Mouse (Mus musculus) spleen, postnatal 14 days (tissue): ENCODE measurements around the gene Gemin8.

ENCODE experiments used
- DNase-seq, 2 experiments: peaks; one replicate each; pipeline ENCODE4 v3.0.0; 2021 to 2022; ENCODE audit warnings: low spot score in 2 of 2

Gemin8 gene

DNA sequence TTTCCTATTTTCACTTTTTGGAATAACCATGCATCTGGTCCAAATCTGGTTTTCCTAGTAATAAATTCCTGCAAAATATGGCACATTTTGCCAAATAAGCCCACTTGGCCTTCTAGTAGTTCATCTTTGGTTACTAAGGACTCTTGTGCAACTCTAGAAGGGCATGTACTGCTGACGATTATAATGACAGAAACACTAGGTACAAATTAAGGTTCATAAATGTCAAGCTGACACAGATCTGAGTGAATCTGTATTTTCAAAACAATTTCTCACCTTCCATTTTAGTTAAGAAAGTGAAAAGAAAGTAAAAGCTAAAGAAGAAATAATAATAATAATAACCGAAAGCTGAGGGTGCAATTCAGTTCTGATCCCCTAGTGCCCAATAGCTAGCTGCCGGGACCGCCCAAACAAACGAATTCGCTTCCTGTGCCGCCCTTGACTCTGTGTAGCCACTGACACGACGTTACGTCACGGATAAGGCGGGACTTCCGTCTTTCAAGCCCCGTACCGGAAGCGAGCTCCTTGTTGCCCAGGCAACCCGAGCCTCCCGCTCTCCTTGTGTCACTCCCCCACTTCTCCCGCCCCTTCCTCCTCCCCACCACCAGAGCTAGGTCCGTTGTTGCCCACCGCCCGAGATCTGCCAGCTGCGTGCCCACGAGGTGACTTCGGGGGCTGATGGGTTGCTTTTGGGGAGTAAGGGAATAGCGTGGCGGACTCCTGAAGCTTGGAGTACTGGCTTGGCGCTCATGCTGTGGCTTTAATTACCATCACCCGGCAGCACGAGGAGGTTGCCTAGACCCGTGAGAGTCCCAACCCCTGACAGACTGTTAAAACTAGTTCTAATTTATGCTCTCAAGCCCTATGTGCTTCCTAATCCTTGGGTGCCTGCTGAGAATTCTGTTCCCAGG is at the start of gene Gemin8:
Gemin8 (plus strand) TSS at position 563 of the 908 bp plus-strand sequence.
- DNase-seq = peak; percentile 79 to 88

DNA sequence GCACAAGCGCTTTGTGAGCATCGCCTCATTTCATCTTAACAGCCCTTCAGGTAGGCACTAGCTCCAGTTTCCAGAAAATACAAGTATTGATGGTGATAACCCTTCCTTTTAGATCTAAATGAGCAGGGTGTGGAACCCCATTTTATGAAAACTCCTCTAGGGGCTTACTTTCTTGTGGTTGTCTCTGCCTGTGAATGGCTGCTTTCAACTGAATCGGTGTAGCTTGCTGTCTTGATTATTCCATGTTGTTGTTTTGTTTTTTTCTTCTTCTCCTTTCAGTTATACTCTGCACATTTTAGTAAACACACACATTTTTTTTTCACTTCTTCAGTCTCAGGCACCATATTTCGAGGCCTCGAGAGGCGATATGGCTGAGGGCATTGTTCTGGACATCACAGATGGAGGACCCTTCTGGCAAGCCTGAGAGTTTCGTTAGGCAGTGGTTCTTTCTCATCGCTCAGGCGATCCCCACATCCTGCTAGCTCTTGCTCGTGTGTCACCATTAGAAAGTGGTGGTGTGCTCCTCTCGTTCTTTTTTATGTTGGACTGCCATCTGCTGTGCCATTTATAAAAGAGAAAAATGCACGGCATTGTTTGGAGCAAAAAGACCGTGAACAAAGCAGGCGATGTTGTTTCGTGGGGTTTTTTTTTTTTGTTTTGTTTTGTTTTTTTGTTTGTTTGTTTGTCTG is 23.0 kb upstream of the Gemin8 start:
- DNase-seq = no peak

DNA sequence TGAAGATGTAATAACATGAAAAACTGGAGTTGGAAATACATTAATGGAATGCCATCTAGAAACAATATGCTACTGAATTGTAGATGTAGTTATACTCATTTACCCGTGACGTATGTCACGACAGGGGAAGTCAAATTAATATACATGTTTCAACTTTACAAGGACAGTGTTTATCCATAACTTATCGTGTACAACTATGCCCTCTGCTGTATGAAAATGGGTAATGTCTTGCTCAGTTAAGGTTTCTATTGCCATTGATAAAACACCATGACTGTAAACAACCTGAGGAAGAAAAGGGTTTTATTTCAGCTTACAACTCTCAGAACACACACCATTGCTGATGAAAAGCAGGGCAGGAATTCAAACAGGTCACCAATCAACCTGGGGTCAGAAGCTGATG is 7.5 kb upstream of the Gemin8 start:
- no peak for DNase-seq

DNA sequence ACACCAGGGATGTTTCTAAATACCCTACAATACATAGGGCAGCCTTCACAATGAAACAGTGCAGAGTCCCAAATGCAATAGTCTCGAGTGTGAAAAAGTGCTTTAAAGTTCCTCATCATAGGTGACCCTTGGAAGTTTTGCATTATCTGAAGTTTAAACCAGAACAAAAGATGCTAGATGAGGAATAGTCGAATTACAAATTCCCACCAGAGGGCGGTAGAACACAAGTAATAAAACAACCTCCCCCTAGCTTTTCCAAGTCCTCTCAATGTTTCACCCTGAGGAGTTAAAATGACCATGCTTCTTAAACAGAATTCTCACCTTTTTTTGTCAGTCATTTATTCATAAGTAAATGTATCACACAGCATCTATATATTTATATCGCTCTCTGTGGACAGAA is 2.9 kb upstream of the Gemin8 start:
- DNase-seq = no peak

DNA sequence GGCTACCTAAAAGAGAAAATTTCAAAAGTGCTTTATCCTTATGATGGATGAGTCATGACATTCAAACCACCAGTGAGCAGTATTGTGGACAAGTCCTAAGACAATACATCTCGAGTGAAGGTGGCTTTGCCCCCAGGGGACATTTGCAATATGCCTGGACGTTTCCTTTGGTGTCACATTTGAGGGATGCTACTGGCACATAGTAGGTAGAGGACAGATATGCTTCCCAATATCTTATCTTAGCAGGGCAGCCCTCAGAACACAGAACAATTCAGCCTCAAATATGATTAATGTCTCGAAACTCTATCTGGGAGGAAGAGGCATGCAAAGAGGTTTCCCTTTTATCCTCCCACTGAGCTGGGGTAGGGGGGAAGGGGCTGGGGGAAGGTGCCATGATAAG is 2.3 kb upstream of the Gemin8 start:
- no peak for DNase-seq

DNA sequence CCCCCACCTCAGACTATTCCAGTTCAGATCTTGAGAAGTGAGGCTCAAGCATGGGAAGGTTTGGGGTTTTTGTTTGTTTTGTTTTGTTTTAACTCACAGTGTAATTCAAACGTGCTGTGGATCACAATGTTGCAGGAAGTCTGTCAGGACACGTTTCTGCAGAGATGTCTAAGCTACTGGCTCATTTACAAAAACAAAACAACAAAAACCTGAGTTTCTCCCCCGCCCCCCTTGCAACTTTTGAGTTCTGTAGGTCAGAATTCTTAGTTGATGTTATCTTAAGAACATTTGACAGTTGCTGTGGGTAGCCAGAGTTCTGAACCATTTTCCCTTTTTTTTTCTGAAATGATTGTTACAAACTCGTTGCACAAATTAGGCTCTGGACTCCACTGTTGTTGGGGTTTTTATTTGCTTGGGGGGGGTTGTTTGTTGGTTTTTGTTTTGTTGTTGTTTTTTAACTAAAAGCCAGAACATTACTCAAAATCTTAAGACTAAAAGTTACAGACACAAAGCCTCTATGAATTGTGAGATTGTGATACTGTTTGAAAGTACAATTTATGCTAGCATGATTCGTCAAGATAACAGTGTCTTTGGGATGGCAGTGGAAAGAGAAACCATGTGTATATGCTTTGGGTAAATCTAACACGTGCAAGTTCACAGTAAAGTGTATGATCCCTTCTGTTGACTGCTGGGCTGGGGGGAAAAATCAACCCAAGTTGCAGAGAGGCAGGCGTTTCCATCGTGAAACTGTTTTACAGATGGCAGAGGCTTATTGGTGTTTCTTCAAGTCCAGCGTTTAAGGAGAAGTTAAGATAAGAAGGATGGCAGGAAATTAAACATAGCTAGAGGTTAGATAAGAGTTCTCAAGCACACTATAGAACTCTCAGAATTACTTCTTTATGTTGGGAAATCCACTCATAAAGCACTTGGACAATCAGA is 815 bp downstream of the Gemin8 start:
- DNase-seq = no peak

DNA sequence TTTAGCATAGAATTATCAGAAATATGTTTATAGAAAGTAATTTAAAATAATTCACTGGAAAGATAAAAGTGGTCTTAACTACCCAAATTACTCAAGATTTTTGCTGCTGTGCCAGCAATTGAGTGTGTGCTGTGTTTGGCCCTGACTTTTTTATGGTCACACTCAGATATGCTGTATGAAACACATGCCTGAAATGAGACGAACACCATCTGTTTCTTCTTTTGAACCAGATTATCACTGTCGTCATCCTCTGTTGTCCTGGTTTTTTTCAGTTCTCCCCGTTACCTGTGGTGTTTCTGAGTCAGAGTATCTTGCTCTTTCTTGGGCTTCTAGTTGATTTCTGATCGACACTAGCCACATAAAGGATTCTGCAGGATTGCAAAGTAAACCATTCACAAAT is 1.8 kb downstream of the Gemin8 start:
- no peak for DNase-seq

DNA sequence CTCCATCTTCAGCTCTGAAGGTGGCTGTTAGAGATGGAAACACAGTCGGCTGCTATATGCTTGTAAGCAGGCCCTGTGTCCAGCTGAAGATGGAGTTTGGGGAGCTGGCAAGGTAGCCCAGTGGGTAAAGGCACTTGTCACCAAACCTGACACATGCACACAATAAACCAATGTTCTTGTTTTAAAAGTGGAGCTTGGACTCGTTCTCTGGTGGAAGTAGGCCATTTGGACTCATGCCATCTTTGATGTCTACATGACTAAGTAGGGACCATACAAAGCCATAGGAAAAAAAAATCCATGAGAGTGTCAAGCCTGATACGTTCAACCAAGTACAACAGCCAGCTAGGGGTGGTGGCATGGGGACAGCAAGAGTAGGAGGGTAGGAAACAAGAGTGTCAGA is 2.4 kb downstream of the Gemin8 start:
- no peak for DNase-seq

DNA sequence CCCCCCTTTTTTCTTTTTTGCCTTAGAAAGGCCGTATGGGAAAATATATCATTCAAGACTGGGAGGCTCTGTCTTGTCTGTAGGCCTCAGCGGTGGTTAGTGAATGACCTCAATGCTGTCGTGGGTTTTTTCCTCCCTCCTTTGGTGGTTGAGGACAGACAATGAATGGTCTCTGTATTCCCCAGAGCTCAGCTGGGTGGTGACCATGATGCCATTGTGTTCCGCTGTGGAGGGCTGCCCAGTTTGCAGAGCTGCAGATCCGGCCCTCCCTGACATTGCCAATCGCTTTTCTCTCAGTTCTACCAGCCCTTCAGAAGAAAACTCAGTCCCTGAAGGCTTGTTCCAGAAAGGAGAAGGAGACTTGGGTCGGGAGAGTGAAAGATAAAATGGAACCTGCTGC is 3.5 kb downstream of the Gemin8 start:
- no peak for DNase-seq

DNA sequence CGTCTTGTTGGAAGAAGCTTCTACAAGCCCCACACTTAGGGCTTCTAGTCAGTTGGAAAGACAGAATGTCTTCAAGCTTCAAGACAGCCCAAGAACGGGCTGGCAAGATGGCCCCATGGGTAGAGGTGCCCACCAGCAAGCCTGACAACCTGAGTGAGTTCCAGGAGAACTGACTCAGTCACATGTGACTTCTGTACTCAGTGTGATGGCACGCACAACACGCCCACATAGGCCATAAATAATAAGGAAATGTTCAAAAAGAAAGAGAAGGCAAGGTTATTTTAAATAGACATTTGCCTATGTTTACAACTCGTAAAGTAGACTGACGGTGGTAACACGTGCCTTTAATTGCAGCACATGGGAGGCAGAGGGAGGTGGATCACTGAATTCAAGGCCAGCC is 7.7 kb downstream of the Gemin8 start:
- DNase-seq = no peak

DNA sequence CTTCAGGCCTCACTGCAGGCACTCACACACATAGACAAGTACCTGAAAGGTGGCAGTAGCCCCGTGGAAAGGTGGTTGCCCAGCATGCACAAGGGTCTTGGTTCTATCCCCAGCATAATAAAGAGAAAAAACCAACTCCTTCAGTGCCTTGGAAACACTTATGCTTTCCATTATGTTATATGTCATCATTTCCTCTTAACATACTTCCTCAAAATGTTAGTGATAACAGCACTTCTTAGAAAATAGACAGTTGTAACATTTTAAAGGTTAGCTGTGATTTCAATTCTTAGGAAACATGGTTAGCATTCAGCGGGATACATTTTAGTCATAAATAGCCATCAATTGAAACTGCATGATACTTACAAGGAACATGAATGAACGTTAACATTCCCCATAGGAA is 12.8 kb downstream of the Gemin8 start:
- DNase-seq = no peak

DNA sequence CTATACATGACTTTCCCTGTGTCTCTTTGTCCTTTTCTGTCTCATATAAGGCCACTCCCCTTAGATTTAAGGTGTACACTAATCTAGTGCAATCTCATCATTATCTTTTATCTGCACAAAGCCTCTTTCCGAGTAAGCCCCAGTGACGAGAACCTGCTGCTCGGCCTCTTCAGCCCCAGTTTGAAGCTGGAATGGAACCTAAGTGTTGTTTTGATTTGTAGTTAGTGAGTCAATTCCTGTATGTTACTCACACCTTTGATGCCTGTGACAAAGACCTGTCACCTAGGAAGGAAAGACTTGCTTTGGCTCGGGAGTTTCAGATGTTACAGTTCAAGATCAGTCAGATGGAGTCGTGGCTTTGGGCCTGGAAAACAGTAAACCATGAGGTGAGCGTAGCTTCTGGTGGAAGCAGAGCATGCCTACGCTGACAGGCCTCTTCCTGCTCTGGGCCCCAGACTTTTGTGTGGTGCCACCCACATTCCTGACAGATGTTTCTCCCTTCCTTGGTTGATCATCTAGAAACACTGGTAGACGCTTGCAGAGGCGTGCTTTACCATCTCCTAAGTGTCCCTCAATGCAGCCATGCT is 15.2 kb downstream of the Gemin8 start:
- DNase-seq = no peak

DNA sequence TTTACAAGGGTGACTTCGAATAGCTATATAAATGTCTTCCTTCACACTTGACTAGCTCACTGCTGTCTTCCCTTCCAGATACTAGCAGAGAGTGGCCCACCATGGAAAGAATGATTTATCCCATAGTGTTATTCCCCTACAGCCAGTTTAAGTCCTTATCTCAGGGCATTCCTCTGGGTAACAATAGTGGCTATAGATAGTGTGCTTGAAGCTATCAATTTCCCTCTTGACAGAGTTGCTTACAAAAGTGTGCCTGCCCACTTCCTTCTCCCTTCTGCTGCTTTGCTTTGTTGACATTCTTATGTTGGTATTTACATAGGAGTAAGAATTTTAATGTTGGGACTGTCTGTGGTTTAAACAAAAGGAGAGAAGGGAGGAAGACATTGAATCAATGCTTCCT is 17.5 kb downstream of the Gemin8 start:
- DNase-seq = no peak

DNA sequence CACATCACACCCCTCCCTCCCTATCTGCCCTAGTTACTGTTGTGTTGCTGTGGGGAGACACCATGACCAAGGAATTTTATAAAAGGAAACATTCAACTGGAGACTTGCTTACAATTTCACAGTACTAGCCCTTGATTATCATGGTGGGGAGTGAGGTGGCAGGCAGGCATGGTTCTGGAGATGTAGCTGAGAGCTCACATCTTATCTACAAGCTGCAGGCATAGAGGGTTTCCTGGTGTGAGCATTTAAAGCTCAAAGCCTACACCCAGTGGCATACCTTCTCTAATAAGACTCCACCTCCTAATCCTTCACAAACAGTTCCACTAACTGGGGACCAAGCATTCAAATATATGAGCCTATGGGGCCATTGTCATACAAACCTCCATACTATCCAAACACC is 26.1 kb downstream of the Gemin8 start:
- DNase-seq = no peak

DNA sequence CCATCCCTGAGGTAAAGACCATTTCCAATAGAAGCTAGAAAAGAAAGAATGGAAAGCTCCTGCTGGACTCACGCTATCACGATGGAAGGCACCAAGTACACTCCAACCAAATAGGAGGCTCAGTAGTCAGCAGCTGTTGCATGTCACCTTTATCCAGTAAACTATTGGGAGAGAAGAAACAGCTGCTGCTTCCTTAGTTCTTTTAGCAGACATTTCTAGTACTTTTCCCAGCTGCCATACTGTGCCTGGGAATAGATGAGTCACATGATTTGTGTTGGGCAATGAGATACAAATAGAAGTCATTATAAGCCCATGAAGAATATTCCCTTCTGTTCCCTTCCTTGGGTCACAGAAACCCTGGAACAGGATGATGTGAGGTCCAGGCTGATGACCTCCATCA is 28.0 kb downstream of the Gemin8 start:
- DNase-seq = no peak

DNA sequence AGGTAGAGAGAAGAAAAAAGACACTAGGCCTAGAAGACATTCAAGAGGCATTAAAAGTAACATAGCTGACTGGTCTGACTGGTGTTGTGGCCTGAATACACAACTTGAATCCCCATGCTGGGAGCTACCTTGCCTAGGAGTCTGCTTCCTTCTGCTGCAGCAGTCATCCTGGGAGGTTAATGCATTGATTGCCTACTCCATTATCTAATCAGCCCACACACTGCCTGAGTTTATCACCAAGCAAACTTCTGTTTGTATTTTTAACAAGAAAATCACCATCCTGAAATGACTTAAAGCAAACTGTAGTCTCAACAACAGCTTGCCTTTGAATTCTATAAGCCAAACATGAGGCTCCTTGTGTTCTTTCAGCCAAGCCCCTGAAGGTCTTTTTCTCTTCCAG is 29.6 kb downstream of the Gemin8 start:
- no peak for DNase-seq

DNA sequence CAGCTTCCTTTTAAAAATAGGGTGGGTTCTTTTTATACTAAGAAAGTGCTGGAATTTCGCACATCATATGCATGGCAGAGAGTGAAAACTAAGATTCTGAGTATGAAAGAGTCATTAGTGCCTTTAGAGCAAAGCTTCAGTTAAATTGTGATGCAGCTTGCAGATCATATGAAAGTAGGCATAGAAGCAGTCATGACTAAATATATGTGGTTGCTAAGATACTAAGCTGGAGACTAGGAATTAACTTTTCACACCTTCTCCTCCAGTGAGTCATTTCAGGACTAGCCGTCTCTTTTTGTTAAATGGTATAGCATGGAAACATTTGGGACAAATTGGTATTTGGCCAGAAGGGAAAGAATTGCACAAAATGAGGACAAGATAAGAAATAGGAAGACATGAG is 44.3 kb downstream of the Gemin8 start:
- DNase-seq = no peak

DNA sequence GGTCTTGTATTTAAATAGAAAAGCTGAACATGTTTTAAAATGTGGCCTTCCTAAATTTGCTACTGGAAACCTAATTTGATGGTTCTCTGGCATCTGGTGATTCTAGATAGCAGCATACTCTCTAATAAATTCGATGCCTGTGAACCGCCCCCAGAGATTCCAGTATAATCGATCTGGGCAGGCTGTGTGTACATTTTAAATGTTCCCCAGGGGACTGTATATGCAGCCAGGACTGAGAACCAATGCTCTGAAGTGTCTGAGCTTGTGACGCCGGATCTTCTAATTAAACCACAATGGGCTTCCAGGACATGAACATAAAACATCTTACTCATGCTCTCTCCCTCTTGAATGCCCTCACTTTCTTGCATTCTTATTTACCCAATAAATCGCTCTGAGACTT is 46.0 kb downstream of the Gemin8 start:
- no peak for DNase-seq

DNA sequence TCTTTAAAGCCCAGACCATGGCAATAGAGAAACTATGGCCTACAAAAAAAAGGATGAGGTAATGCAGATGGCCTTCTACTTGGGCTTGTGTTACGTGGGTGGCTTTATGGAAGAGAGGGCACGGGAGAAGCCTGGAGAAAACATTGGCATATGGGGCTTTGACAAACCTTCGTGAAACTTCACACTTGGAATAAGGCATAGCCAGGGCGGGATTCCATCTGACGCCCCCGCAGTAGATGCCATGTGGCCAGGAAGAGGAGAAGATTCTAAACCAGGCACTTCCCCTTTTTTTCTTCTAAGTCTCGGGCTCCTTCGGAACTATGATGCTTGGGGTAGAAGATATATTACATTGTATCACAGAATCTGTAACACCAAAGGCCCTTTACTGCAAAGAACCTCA is 46.5 kb downstream of the Gemin8 start:
- DNase-seq = no peak

DNA sequence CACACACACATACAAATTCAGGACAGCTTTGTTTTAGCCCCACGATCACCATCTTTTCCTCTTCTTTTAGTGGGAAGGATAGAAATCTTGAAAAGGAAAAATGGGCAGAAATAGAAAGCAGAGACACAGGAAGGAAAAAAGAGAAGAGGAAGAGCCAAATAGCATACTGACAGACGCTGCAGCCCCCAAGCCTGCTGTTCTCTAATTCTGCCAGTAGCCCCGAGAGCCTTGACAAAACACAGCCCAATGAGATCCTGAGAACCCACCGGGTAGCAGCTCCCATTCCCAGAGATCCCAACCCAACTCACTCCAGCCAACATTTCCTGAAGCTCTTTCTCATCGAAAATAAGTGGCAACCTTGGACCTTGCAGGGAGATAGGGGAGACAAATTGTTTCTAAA is 49.1 kb downstream of the Gemin8 start:
- DNase-seq = no peak

DNA sequence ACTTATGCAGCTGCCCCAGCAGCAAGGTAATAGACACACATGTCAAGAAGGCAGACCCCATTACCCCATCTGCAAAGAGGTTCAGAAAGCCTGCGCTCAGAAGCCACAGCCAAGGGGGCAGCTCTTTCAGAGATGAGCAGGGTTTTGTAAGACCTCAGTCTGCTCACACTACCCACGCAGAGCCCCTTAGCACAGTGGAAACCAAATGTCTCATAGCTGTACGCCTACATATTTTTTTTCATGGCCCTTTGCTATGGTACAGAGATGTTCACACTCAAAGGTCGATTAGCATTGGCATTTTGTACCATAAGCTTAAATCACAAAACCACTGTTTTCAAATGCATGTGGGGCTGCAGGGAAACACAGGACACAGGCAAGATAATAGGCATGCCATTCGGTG is 56.6 kb downstream of the Gemin8 start:
- no peak for DNase-seq

DNA sequence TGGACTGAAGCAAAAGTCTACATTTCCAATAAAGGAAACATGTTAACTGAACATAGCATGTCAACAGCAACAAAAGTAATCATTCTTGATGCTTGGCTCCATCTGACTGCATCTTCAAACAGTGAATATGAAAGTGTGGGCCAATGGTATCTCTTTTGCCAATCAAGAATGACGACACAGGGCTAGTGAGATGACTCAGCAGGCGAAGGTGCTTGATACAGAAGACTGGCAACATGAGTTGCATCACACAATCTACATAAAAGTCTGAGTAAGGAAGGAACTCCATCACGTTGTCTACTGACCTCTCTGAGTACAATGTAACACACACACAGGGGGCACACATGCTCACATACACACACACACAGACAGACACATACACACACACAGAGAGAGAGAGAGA is 59.5 kb downstream of the Gemin8 start:
- DNase-seq = no peak
